ENCODE assay signal across 27 mouse cellular contexts in the genomic region with DNA sequence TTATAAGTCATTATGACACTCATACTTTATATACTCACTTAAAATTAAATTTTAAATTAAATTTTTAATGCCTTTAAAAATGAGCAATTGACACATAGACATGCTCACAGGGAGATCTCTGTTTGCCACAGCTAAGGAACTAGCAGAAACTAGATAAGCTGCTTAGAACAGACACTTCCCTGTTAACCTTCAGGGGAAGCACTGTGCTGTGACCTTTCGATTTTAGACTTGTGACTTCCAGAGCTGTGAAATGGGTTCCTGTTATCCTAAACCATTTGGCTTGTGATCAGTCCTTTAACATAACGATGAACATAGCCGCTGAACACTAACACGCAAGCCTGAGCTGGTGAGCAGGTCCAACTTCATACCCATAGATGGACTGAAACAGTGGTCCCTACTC.
DNase-seq lines count a peak whose midpoint lies in the region; ATAC-seq and TF ChIP-seq lines count a peak whose summit lies in the region.
"Had no signal": no experiment of that assay in that cellular context is flagged by ENCODE, and none has a peak within 500 bp of the region (broad histone marks: within the 10 kb centered on the region; RNA-seq: fewer than 3 reads in every experiment).

No protein-coding gene starts in this region.

- no peaks in the 10 kb centered on the region for H3K27me3 ChIP-seq in lung, postnatal 0 days (replicated peaks; ENCODE audit: insufficient read depth, low read length)
- no peaks in the 10 kb centered on the region for H3K27me3 ChIP-seq in midbrain, postnatal 0 days (ENCODE audit: insufficient read depth, low read length)
- H3K27me3 ChIP-seq: CH12.LX; embryonic facial prominence, embryonic 13.5 days; embryonic facial prominence, embryonic 15.5 days; forebrain, embryonic 12.5 days; Patski had no signal

- ATAC-seq in lung, postnatal 0 days = no peak
- 0 out of 2 replicates have a peak, but pooled peaks have one; percentile 50 for ATAC-seq in monocyte, adult 5-6 weeks (replicated peaks; ENCODE audit: insufficient number of reproducible peaks, low FRiP score, low TSS enrichment, poor library complexity, severe bottlenecking)
- ATAC-seq in midbrain, postnatal 0 days (ENCODE audit: low FRiP score) = no peak
- ATAC-seq: activated CD4-positive, CD25-positive, alpha-beta regulatory T cell, adult 4 months; forebrain, embryonic 14.5 days; forebrain, embryonic 16.5 days; Patski had no signal

- no peak overlapping the region for H3K4me2 ChIP-seq in lung, postnatal 0 days (replicated peaks; ENCODE audit: low read depth, low read length)
- no peak overlapping the region for H3K4me2 ChIP-seq in midbrain, postnatal 0 days (ENCODE audit: low read depth, low read length, poor library complexity, severe bottlenecking)
- H3K4me2 ChIP-seq: embryonic facial prominence, embryonic 13.5 days; embryonic facial prominence, embryonic 15.5 days; forebrain, embryonic 12.5 days had no signal

- 81% methylated on average over 4 of the region's 4 CpGs for WGBS in lung, postnatal 0 days
- WGBS in midbrain, postnatal 0 days = 91% methylated on average over 4 of the region's 4 CpGs

- no peak overlapping the region for H3K4me3 ChIP-seq in lung, postnatal 0 days (ENCODE audit: low read depth, low read length)
- no peak overlapping the region for H3K4me3 ChIP-seq in midbrain, postnatal 0 days (ENCODE audit: low read depth, low read length)
- H3K4me3 ChIP-seq: embryonic facial prominence, embryonic 13.5 days; embryonic facial prominence, embryonic 15.5 days; erythroblast, embryonic 14.5 days; forebrain, embryonic 10.5 days; forebrain, embryonic 12.5 days had no signal

- TF ChIP-seq CTCF in lung, postnatal 0 days (IDR thresholded peaks at IDR 0.05) = no peak
- TF ChIP-seq CTCF in midbrain, postnatal 0 days (IDR thresholded peaks at IDR 0.05) = no peak

- TF ChIP-seq EP300 in lung, postnatal 0 days (IDR thresholded peaks at IDR 0.05) = no peak

- H3K4me1 ChIP-seq in lung, postnatal 0 days (ENCODE audit: insufficient read depth, low read depth, low read length) = no peaks in the 10 kb centered on the region
- no peaks in the 10 kb centered on the region for H3K4me1 ChIP-seq in midbrain, postnatal 0 days (ENCODE audit: insufficient read depth, low read length)
- H3K4me1 ChIP-seq: embryonic facial prominence, embryonic 13.5 days; embryonic facial prominence, embryonic 15.5 days; forebrain, embryonic 10.5 days; forebrain, embryonic 12.5 days had no signal

- peak; percentile 43 for DNase-seq in heart, adult 11 months
- DNase-seq in heart, adult 8-10 months (ENCODE audit: low spot score) = no peak
- DNase-seq in lung, postnatal 36 days = peak; percentile 15
- DNase-seq in lung, postnatal 0 days (ENCODE audit: low spot score) = no peak
- DNase-seq in MEL-GATA-1-ER (ENCODE audit: extremely low read depth, low read depth) = peak; percentile 68
- DNase-seq in cerebellum, postnatal 25 days = no peak
- no peak for DNase-seq in midbrain, postnatal 0 days (ENCODE audit: low spot score)
- DNase-seq: adrenal gland, adult 8-10 months; adrenal gland, postnatal 25 days; cerebellum, adult 11 months; cerebellum, adult 18-20 months; cerebellum, adult 8-10 months; cerebellum, postnatal 10 days; cerebellum, postnatal 36 days; embryo, embryonic 11 days had no signal

- no peak overlapping the region for H3K27ac ChIP-seq in lung, postnatal 0 days (ENCODE audit: low read length)
- no peak overlapping the region for H3K27ac ChIP-seq in midbrain, postnatal 0 days (ENCODE audit: low read depth, low read length)
- H3K27ac ChIP-seq: embryonic facial prominence, embryonic 13.5 days; embryonic facial prominence, embryonic 15.5 days; forebrain, embryonic 10.5 days; forebrain, embryonic 12.5 days had no signal

- no peak overlapping the region for H3K9ac ChIP-seq in lung, postnatal 0 days (replicated peaks; ENCODE audit: low read depth)
- no peak overlapping the region for H3K9ac ChIP-seq in midbrain, postnatal 0 days (replicated peaks; ENCODE audit: low read length, poor library complexity, severe bottlenecking)
- H3K9ac ChIP-seq: embryonic facial prominence, embryonic 13.5 days; embryonic facial prominence, embryonic 15.5 days; forebrain, embryonic 12.5 days had no signal

- no peaks in the 10 kb centered on the region for H3K9me3 ChIP-seq in lung, postnatal 0 days (ENCODE audit: low read length)
- H3K9me3 ChIP-seq in midbrain, postnatal 0 days (ENCODE audit: low read length) = no peaks in the 10 kb centered on the region
- H3K9me3 ChIP-seq: embryonic facial prominence, embryonic 13.5 days; embryonic facial prominence, embryonic 15.5 days; forebrain, embryonic 10.5 days; forebrain, embryonic 12.5 days; G1E had no signal

- H3K36me3 ChIP-seq in lung, postnatal 0 days (ENCODE audit: insufficient read depth, low read length) = no peaks in the 10 kb centered on the region
- H3K36me3 ChIP-seq in midbrain, postnatal 0 days (ENCODE audit: insufficient read depth, low read length) = no peaks in the 10 kb centered on the region
- H3K36me3 ChIP-seq: embryonic facial prominence, embryonic 13.5 days; embryonic facial prominence, embryonic 15.5 days; forebrain, embryonic 10.5 days; forebrain, embryonic 12.5 days; G1E had no signal

Comparison
In these comparisons a context has a peak if more than half of its experiments do, and no peak if none do; other contexts are left out.
1. DNase-seq: peak in heart, adult 11 months (single experiment), lung, postnatal 36 days (single experiment) and MEL-GATA-1-ER (single experiment); none in heart, adult 8-10 months (single experiment), lung, postnatal 0 days (single experiment), cerebellum, postnatal 25 days (0 of 2) and midbrain, postnatal 0 days (single experiment).